Mouse (Mus musculus) thymus, postnatal 14 days (tissue): Measurements from ENCODE around the gene Pde7b.
"Not testable (repeated sequence)": the region's sequence is repeated elsewhere in the genome, so short reads cannot be mapped to it uniquely, and the experiment has no call there.

Experiments used
- DNase-seq: peaks from one replicate; pipeline ENCODE4 v3.0.0; 2021

Pde7b gene

GRCm38 (mm10) chr10:20547951-20548551 is 176.8 kb downstream of the Pde7b start:
- DNase-seq = peak; percentile 34

- DNase-seq = no peak
Observed at GRCm38 (mm10) chr10:20543121-20543520, 181.8 kb downstream of the Pde7b start.

- no peak for DNase-seq
Observed at GRCm38 (mm10) chr10:20533811-20534210, 191.1 kb downstream of the Pde7b start.

- peak; percentile 12 for DNase-seq
Observed at GRCm38 (mm10) chr10:20531921-20532320, 193.0 kb downstream of the Pde7b start.

- no peak for DNase-seq
Observed at GRCm38 (mm10) chr10:20528544-20529411, 196.1 kb downstream of the Pde7b start.

GRCm38 (mm10) chr10:20527737-20528136 is 197.1 kb downstream of the Pde7b start:
- DNase-seq = no peak

- no peak for DNase-seq
Observed at GRCm38 (mm10) chr10:20518529-20518889, 206.4 kb downstream of the Pde7b start.

GRCm38 (mm10) chr10:20517756-20518528 is 206.9 kb downstream of the Pde7b start:
- DNase-seq = not testable (repeated sequence)

GRCm38 (mm10) chr10:20513891-20514290 is 211.0 kb downstream of the Pde7b start:
- DNase-seq = no peak

GRCm38 (mm10) chr10:20513461-20513860 is 211.4 kb downstream of the Pde7b start:
- no peak for DNase-seq

- no peak for DNase-seq
Observed at GRCm38 (mm10) chr10:20509819-20510218, 215.1 kb downstream of the Pde7b start.

- no peak for DNase-seq
Observed at GRCm38 (mm10) chr10:20508497-20508896, 216.4 kb downstream of the Pde7b start.

- no peak for DNase-seq
Observed at GRCm38 (mm10) chr10:20507732-20508412, 217.0 kb downstream of the Pde7b start.

GRCm38 (mm10) chr10:20507069-20507468 is 217.8 kb downstream of the Pde7b start:
- no peak for DNase-seq

- DNase-seq = no peak
Observed at GRCm38 (mm10) chr10:20505454-20505853, 219.4 kb downstream of the Pde7b start.

- no peak for DNase-seq
Observed at GRCm38 (mm10) chr10:20504800-20505199, 220.1 kb downstream of the Pde7b start.

- DNase-seq = no peak
Observed at GRCm38 (mm10) chr10:20503265-20504025, 221.4 kb downstream of the Pde7b start.

- no peak for DNase-seq
Observed at GRCm38 (mm10) chr10:20501221-20501620, 223.7 kb downstream of the Pde7b start.

- DNase-seq = no peak
Observed at GRCm38 (mm10) chr10:20495051-20495450, 229.8 kb downstream of the Pde7b start.

- no peak for DNase-seq
Observed at GRCm38 (mm10) chr10:20493826-20494455, 230.9 kb downstream of the Pde7b start.

- no peak for DNase-seq
Observed at GRCm38 (mm10) chr10:20492216-20492964, 232.5 kb downstream of the Pde7b start.
